ENCODE assay signal across 19 mouse cellular contexts in the genomic region with DNA sequence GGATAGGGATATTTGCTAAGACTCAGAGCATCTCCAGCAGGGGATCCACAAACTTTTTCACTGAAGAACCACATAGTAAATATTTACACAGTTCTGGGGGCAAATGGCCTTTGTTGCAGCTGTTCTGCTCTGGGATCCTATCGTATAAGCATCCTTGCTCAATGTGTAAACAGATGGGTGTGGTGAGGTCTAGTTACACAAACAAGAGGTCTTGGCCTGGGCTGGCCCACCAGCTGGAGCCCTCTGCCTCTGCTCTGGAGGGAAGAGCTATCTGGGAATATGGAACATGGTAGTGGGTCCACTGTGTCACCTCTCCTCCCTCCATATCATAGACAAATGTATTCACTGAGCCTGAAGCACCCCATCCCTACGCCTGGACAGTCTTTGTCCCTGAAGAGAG. TPM values are rescaled to one million over a fixed set of nuclear protein-coding genes. Genes with fewer than 3 reads are reported as not detected.
"Had no signal": no experiment of that assay in that cellular context is flagged by ENCODE, and none has a peak within 500 bp of the region (broad histone marks: within the 10 kb centered on the region; RNA-seq: fewer than 3 reads in every experiment).

No protein-coding gene starts in this region.

- ATAC-seq: midbrain, embryonic 15.5 days had no signal

- H3K9me3 ChIP-seq: hindbrain, embryonic 15.5 days; kidney, embryonic 15.5 days; limb, embryonic 12.5 days; megakaryocyte, embryonic 14.5 days; midbrain, embryonic 15.5 days; neural tube, embryonic 12.5 days had no signal

- DNase-seq: kidney, adult 2 months; kidney, postnatal 14 days; liver; right cerebral cortex, postnatal 4 days; spleen, adult 18-20 months; thymus, adult 18-20 months; thymus, postnatal 14 days had no signal

- H3K27me3 ChIP-seq: hindbrain, embryonic 15.5 days; kidney, embryonic 15.5 days; limb, embryonic 12.5 days; megakaryocyte, embryonic 14.5 days; midbrain, embryonic 15.5 days; neural tube, embryonic 12.5 days had no signal

- H3K4me1 ChIP-seq: hindbrain, embryonic 15.5 days; kidney, embryonic 15.5 days; limb, embryonic 12.5 days; megakaryocyte, embryonic 14.5 days; midbrain, embryonic 15.5 days had no signal

- H3K4me2 ChIP-seq: hindbrain, embryonic 15.5 days; kidney, embryonic 15.5 days; limb, embryonic 12.5 days; midbrain, embryonic 11.5 days; midbrain, embryonic 15.5 days; neural tube, embryonic 12.5 days had no signal

- H3K27ac ChIP-seq: hindbrain, embryonic 15.5 days; kidney, embryonic 15.5 days; left cerebral cortex, adult 2 months; limb, embryonic 12.5 days; liver, embryonic 14.5 days; macrophage; midbrain, embryonic 15.5 days; neural tube, embryonic 12.5 days had no signal

- H3K36me3 ChIP-seq: hindbrain, embryonic 15.5 days; kidney, embryonic 15.5 days; limb, embryonic 12.5 days; midbrain, embryonic 15.5 days; neural tube, embryonic 12.5 days had no signal

- H3K9ac ChIP-seq: hindbrain, embryonic 15.5 days; kidney, embryonic 15.5 days; limb, embryonic 12.5 days; liver, embryonic 14.5 days; midbrain, embryonic 15.5 days; neural tube, embryonic 12.5 days had no signal

- H3K4me3 ChIP-seq: hindbrain, embryonic 15.5 days; kidney, embryonic 15.5 days; left cerebral cortex, adult 2 months; limb, embryonic 12.5 days; megakaryocyte, embryonic 14.5 days; midbrain, embryonic 15.5 days; neural tube, embryonic 12.5 days had no signal

RNA-seq across cellular contexts. Expression of a gene that starts 40.9 kb away (rescaled TPM):
- total RNA-seq: monocyte, adult 5-6 weeks; neutrophil, adult 5-6 weeks had no signal
- polyA plus RNA-seq: macrophage; midbrain, embryonic 11.5 days had no signal
